In the genomic region with DNA sequence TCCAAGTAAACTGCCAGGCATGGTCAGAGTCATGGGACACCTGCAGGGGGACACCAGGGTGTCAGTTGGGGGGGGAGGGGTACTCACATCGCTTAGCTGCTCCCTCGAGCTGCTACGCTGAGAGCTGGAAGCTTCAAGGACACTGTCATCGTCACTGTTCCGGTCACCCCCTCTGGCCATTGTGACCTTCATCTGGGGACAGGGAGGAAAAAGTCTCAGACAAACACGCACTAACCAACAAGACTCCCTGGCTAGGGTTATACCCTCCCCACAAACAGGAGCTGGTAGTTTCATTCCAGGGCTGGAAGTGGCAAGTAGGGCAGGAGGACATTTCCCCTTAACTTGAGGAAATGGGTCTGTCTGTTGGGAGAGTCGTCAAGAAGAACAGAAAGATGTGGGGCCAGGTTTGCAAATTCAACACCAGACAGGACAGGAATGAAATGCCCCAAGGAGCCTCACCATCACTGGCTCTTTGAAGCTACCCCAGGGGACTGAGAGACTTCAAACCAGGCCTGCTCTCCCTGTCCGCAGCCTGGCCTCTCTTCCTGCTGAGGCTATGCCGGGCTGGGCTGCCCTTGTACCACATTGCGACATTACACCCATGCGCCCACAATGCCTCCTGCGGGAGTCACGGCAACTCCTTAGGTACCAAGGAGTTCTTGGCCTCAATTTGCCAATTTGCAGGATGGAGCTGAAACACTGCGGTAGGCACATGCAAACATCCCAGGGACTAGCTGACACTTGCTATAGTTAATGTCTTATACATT, we compare ENCODE assay signal across 11 mouse cellular contexts. TPM values are rescaled to one million over a fixed set of nuclear protein-coding genes. Genes with fewer than 3 reads are reported as not detected.
DNase-seq lines count a peak whose midpoint lies in the region; ATAC-seq and TF ChIP-seq lines count a peak whose summit lies in the region.
"Had no signal": no experiment of that assay in that cellular context is flagged by ENCODE, and none has a peak within 500 bp of the region (broad histone marks: within the 10 kb centered on the region; RNA-seq: fewer than 3 reads in every experiment).

No protein-coding gene starts in this region.

- no peak overlapping the region for H3K9ac ChIP-seq in forebrain, embryonic 15.5 days (replicated peaks)
- no peak overlapping the region for H3K9ac ChIP-seq in midbrain, embryonic 13.5 days (replicated peaks)
- H3K9ac ChIP-seq: limb, embryonic 15.5 days had no signal

- no peaks in the 10 kb centered on the region for H3K27me3 ChIP-seq in forebrain, embryonic 15.5 days
- no peaks in the 10 kb centered on the region; the same call in 1 of the 2 replicates for H3K27me3 ChIP-seq in midbrain, embryonic 13.5 days
- H3K27me3 ChIP-seq: limb, embryonic 15.5 days had no signal

- WGBS in forebrain, embryonic 15.5 days, result 51% methylated on average over 14 of the region's 14 CpGs
- WGBS in midbrain, embryonic 13.5 days, result 49% methylated on average over 14 of the region's 14 CpGs

- no peak overlapping the region for H3K4me3 ChIP-seq in layer of hippocampus, adult 2 months
- no peak overlapping the region for H3K4me3 ChIP-seq in forebrain, embryonic 15.5 days
- no peak overlapping the region for H3K4me3 ChIP-seq in midbrain, embryonic 13.5 days (replicated peaks)
- H3K4me3 ChIP-seq: limb, embryonic 15.5 days had no signal

- H3K9me3 ChIP-seq in forebrain, embryonic 15.5 days, result no peaks in the 10 kb centered on the region
- no peaks in the 10 kb centered on the region for H3K9me3 ChIP-seq in midbrain, embryonic 13.5 days
- H3K9me3 ChIP-seq: limb, embryonic 15.5 days had no signal

- TF ChIP-seq CTCF in layer of hippocampus, adult 2 months (conservative IDR thresholded peaks at IDR 0.05), result no peak

- peaks cover 54% of the 10 kb centered on the region for H3K4me1 ChIP-seq in forebrain, embryonic 15.5 days
- peaks cover 53% of the 10 kb centered on the region for H3K4me1 ChIP-seq in midbrain, embryonic 13.5 days (replicated peaks)

- no peak for ATAC-seq in forebrain, embryonic 15.5 days (replicated peaks)
- ATAC-seq in midbrain, embryonic 13.5 days, result no peak
- ATAC-seq: lung, postnatal 0 days had no signal

- no peaks in the 10 kb centered on the region for H3K36me3 ChIP-seq in forebrain, embryonic 15.5 days
- no peaks in the 10 kb centered on the region for H3K36me3 ChIP-seq in midbrain, embryonic 13.5 days

- DNase-seq in layer of hippocampus, adult 2 months (ENCODE audit: low spot score in 2 of 2), result no peak
- DNase-seq in layer of hippocampus, adult 18-20 months (ENCODE audit: low spot score in 2 of 2), result no peak
- DNase-seq in adrenal gland, postnatal 14 days, result peak; percentile 74
- DNase-seq in kidney, postnatal 10 days, result no peak
- no peak for DNase-seq in cerebellum, adult 18-20 months
- no peak for DNase-seq in lung, postnatal 14 days
- DNase-seq: thymus, adult 2 months had no signal

- no peak overlapping the region for H3K4me2 ChIP-seq in forebrain, embryonic 15.5 days (replicated peaks)
- H3K4me2 ChIP-seq in midbrain, embryonic 13.5 days (replicated peaks), result no peak overlapping the region
- H3K4me2 ChIP-seq: limb, embryonic 15.5 days had no signal

- peak overlapping the region; percentile 88 for H3K27ac ChIP-seq in layer of hippocampus, adult 2 months
- peak overlapping the region; percentile 92 for H3K27ac ChIP-seq in forebrain, embryonic 15.5 days (replicated peaks)
- H3K27ac ChIP-seq in midbrain, embryonic 13.5 days, result peak overlapping the region; percentile 91
- H3K27ac ChIP-seq: limb, embryonic 15.5 days had no signal

RNA-seq across cellular contexts. Expression of a gene that starts 30.4 kb away (rescaled TPM):
- 10 to 100 TPM; 79.9 to 94.0 TPM for total RNA-seq in layer of hippocampus, adult 2 months (2021)
- total RNA-seq in layer of hippocampus, adult 18-20 months (2021), result 10 to 100 TPM; 81.1 to 88.2 TPM
- total RNA-seq in adrenal gland, postnatal 14 days (2021), result 74.4 and 78.0 TPM in 2 replicates
- polyA plus RNA-seq in forebrain, embryonic 15.5 days (2015; fragmentation: Nextera tagmentation; extraction: Ambion mirVana), result 26.4 and 30.8 TPM in 2 replicates
- 16.1 and 20.6 TPM in 2 replicates for polyA plus RNA-seq in midbrain, embryonic 13.5 days (2015; fragmentation: Nextera tagmentation; extraction: Ambion mirVana)
